Mouse (Mus musculus) heart, postnatal 0 days (tissue): ENCODE measurements around the gene Snai1.

ENCODE experiments used
- CTCF ChIP-seq: IDR thresholded peaks from 2 replicates; pipeline ENCODE4 v1.5.1; 2016; ENCODE audit warnings: antibody characterized with exemption, control low read depth, low read depth
- EP300 ChIP-seq: IDR thresholded peaks from 2 replicates; pipeline ENCODE4 v1.6.1; 2016; ENCODE audit warnings: antibody characterized with exemption, low read depth

- TF ChIP-seq CTCF (no peak), EP300 (no peak)
Measured at GRCm38 (mm10) chr2:167575581-167575980, 37.6 kb downstream of the Snai1 start.
